Mouse (Mus musculus) small intestine, adult 10 weeks (tissue): ENCODE results near the gene Olfr1249. TPM values are rescaled to one million over a fixed set of nuclear protein-coding genes. Genes with fewer than 3 reads are reported as not detected.

Experiments used
- polyA plus RNA-seq: library from polyadenylated mRNA; stranded (reverse); fragments of 350-450 nt; fragmentation: Illumina TruSeq; extraction: RNeasy Lipid Tissue Mini Kit (QIAGEN cat#74804); gene quantifications from one replicate; pipeline ENCODE4 v1.2.3, GENCODE M21; 2014; ENCODE audit warnings: low replicate concordance

Gene Olfr1249
- not detected for polyA plus RNA-seq

GRCm38 (mm10) chr2:89634883-89635282 is at the start of gene Olfr1249:
Olfr1249 (minus strand) TSS chr2:89634983.

GRCm38 (mm10) chr2:89671836-89672235 is 37.1 kb upstream of the Olfr1249 start, which contains the start of gene Olfr1251:
Olfr1251 (minus strand) TSS chr2:89671936.

GRCm38 (mm10) chr2:89661367-89661766 is 26.6 kb upstream of the Olfr1249 start, which contains the start of gene Olfr1250:
Olfr1250 (minus strand) TSS chr2:89661467.

GRCm38 (mm10) chr2:89618145-89618544 is 16.6 kb downstream of the Olfr1249 start, which contains the start of gene Olfr1248:
Olfr1248 (minus strand) TSS chr2:89618245.

GRCm38 (mm10) chr2:89614030-89614429 is 20.8 kb downstream of the Olfr1249 start, which contains the start of gene Olfr1247:
Olfr1247 (minus strand) TSS chr2:89614130.

GRCm38 (mm10) chr2:89593057-89593456 is 41.7 kb downstream of the Olfr1249 start, which contains the start of gene Olfr1246:
Olfr1246 (minus strand) TSS chr2:89593157.

Other genes starting within 250 kb of the Olfr1249 start
- gene Olfr1238, start 225.3 kb downstream of the Olfr1249 start, polyA plus RNA-seq, result not detected
- not detected for gene Olfr1239, start 214.6 kb downstream of the Olfr1249 start, polyA plus RNA-seq
- not detected for gene Olfr1240, start 192.0 kb downstream of the Olfr1249 start, polyA plus RNA-seq
- not detected for gene Olfr1241, start 147.9 kb downstream of the Olfr1249 start, polyA plus RNA-seq
- not detected for gene Olfr1242, start 136.6 kb downstream of the Olfr1249 start, polyA plus RNA-seq
- not detected for gene Olfr1243, start 103.5 kb downstream of the Olfr1249 start, polyA plus RNA-seq
- not detected for gene Olfr1245, start 56.5 kb downstream of the Olfr1249 start, polyA plus RNA-seq
- gene Olfr1246, start 41.8 kb downstream of the Olfr1249 start, polyA plus RNA-seq, result not detected
- gene Olfr1247, start 20.9 kb downstream of the Olfr1249 start, polyA plus RNA-seq, result not detected
- gene Olfr1248, start 16.7 kb downstream of the Olfr1249 start, polyA plus RNA-seq, result not detected
- not detected for gene Olfr1250, start 26.5 kb upstream of the Olfr1249 start, polyA plus RNA-seq
- gene Olfr1251, start 37.0 kb upstream of the Olfr1249 start, polyA plus RNA-seq, result not detected
- gene Olfr1252, start 90.0 kb upstream of the Olfr1249 start, polyA plus RNA-seq, result not detected
- not detected for gene Olfr1253, start 122.1 kb upstream of the Olfr1249 start, polyA plus RNA-seq
- gene Olfr1254, start 158.6 kb upstream of the Olfr1249 start, polyA plus RNA-seq, result not detected
- not detected for gene Olfr1255, start 177.1 kb upstream of the Olfr1249 start, polyA plus RNA-seq
- gene Olfr1256, start 206.6 kb upstream of the Olfr1249 start, polyA plus RNA-seq, result not detected
- gene Olfr48, start 213.2 kb upstream of the Olfr1249 start, polyA plus RNA-seq, result not detected
- not detected for gene Olfr1257, start 243.5 kb upstream of the Olfr1249 start, polyA plus RNA-seq